Mouse (Mus musculus) stomach, postnatal 0 days (tissue): ENCODE measurements around the gene Sox6. TPM values are rescaled to one million over a fixed set of nuclear protein-coding genes. Genes with fewer than 3 reads are reported as not detected.

Experiments used
- ATAC-seq: fragments of 200-750 bp; cut with Nextera tagmentation; 2 replicates; pipeline ENCODE4 v1.8.0; 2017; ENCODE audit not compliant: low FRiP score, low TSS enrichment
- DNase-seq: peaks from one replicate; pipeline ENCODE4 v3.0.0-alpha.2; 2016; ENCODE audit warnings: low spot score
- H3K27ac ChIP-seq: fragments of 300-500 bp; sonication (generic); replicated peaks from 2 replicates; pipeline ENCODE4 v1.5.1; 2014; ENCODE audit warnings: mild to moderate bottlenecking, control low read depth
- H3K27me3 ChIP-seq: fragments of 300-500 bp; sonication (generic); 2 replicates; pipeline ENCODE4 v1.6.1; 2014; ENCODE audit warnings: low read length; ENCODE audit not compliant: control insufficient read depth, insufficient read depth
- H3K36me3 ChIP-seq: fragments of 300-500 bp; sonication (generic); 2 replicates; pipeline ENCODE4 v1.6.1; 2014; ENCODE audit warnings: low read length, mixed read lengths; ENCODE audit not compliant: control insufficient read depth, insufficient read depth
- H3K4me1 ChIP-seq: fragments of 300-500 bp; sonication (generic); replicated peaks from 2 replicates; pipeline ENCODE4 v1.6.1; 2014; ENCODE audit warnings: antibody characterized with exemption; ENCODE audit not compliant: control insufficient read depth, insufficient read depth
- H3K4me2 ChIP-seq: fragments of 300-500 bp; sonication (generic); replicated peaks from 2 replicates; pipeline ENCODE4 v1.6.1; 2014; ENCODE audit warnings: low read depth, mild to moderate bottlenecking, control low read depth, moderate library complexity
- H3K4me3 ChIP-seq: fragments of 300-500 bp; sonication (generic); 2 replicates; pipeline ENCODE4 v1.5.1; 2014; ENCODE audit warnings: low read depth, low read length, control low read depth
- H3K9ac ChIP-seq: fragments of 300-500 bp; sonication (generic); 2 replicates; pipeline ENCODE4 v1.6.1; 2014; ENCODE audit warnings: mild to moderate bottlenecking, low read length, control low read depth, mixed read lengths
- H3K9me3 ChIP-seq: fragments of 300-500 bp; sonication (generic); 2 replicates; pipeline ENCODE4 v1.6.1; 2016; ENCODE audit warnings: low read length; ENCODE audit not compliant: control insufficient read depth
- CTCF ChIP-seq: IDR thresholded peaks from 2 replicates; pipeline ENCODE4 v1.5.1; 2016; ENCODE audit warnings: antibody characterized with exemption, low read depth, mild to moderate bottlenecking, moderate library complexity
- EP300 ChIP-seq: optimal IDR thresholded peaks from 2 replicates; pipeline ENCODE3; 2016; ENCODE audit warnings: antibody characterized with exemption
- WGBS: fragments of 180-500 bp; shearing (Covaris S2); extraction: QIAGEN DNeasy Blood & Tissue Kit; methylation state at CpG from one replicate; pipeline ENCODE4 v1.1.7; 2014; 5-methylcytosine and 5-hydroxymethylcytosine counted together
- polyA plus RNA-seq: library from polyadenylated mRNA; unstranded; fragments of >200 nt; fragmentation: Nextera tagmentation; extraction: Ambion mirVana; gene quantifications from 2 replicates; pipeline ENCODE4 v1.2.1, GENCODE M21; 2015

Gene Sox6
- polyA plus RNA-seq, 1 experiment from 2014 or later: 28.7 TPM

- Histone ChIP-seq H3K9ac (no peak overlapping the region), H3K4me3 (no peak overlapping the region), H3K4me1 (no peaks in the 10 kb centered on the region), H3K27me3 (no peaks in the 10 kb centered on the region), H3K27ac (no peak overlapping the region), H3K9me3 (no peaks in the 10 kb centered on the region), H3K36me3 (no peaks in the 10 kb centered on the region), H3K4me2 (no peak overlapping the region)
- no peak for DNase-seq
- TF ChIP-seq CTCF (no peak), EP300 (no peak)
- WGBS: 90% methylated on average over 2 of the region's 2 CpGs
- ATAC-seq: no peak
Observed at GRCm38 (mm10) chr7:115779544-115779943, 259.1 kb downstream of the Sox6 start.

GRCm38 (mm10) chr7:115776736-115777135, 261.9 kb downstream of the Sox6 start:
- 69% methylated on average over 7 of the region's 7 CpGs for WGBS
- no peak for DNase-seq
- no peak for ATAC-seq

GRCm38 (mm10) chr7:115776324-115776723, 262.3 kb downstream of the Sox6 start:
- no peaks in the 10 kb centered on the region for H3K36me3 ChIP-seq
- no peak for ATAC-seq
- TF ChIP-seq CTCF (no peak), EP300 (no peak)
- no peak for DNase-seq
- WGBS: 53% methylated on average over 5 of the region's 5 CpGs
- no peak overlapping the region for H3K27ac ChIP-seq
- no peaks in the 10 kb centered on the region for H3K9me3 ChIP-seq
- H3K4me2 ChIP-seq: no peak overlapping the region
- H3K4me3 ChIP-seq: no peak overlapping the region
- H3K27me3 ChIP-seq: no peaks in the 10 kb centered on the region
- no peak overlapping the region for H3K9ac ChIP-seq
- no peaks in the 10 kb centered on the region for H3K4me1 ChIP-seq

More at GRCm38 (mm10) chr7:115776736-115777135, 261.9 kb downstream of the Sox6 start:
- Histone ChIP-seq H3K4me1 (no peaks in the 10 kb centered on the region), H3K9me3 (no peaks in the 10 kb centered on the region), H3K9ac (no peak overlapping the region), H3K4me2 (no peak overlapping the region), H3K27ac (no peak overlapping the region), H3K4me3 (no peak overlapping the region), H3K27me3 (no peaks in the 10 kb centered on the region), H3K36me3 (no peaks in the 10 kb centered on the region)
- TF ChIP-seq CTCF (no peak), EP300 (no peak)

- Histone ChIP-seq H3K9ac (no peak overlapping the region), H3K4me1 (no peaks in the 10 kb centered on the region), H3K36me3 (no peaks in the 10 kb centered on the region), H3K4me3 (no peak overlapping the region), H3K27ac (no peak overlapping the region), H3K4me2 (no peak overlapping the region), H3K27me3 (no peaks in the 10 kb centered on the region), H3K9me3 (no peaks in the 10 kb centered on the region)
- 65% methylated on average over 8 of the region's 8 CpGs for WGBS
- DNase-seq (no peak), ATAC-seq (no peak)
- TF ChIP-seq EP300 (no peak), CTCF (no peak)
Observed at GRCm38 (mm10) chr7:115766316-115766715, 272.3 kb downstream of the Sox6 start.

- no peak overlapping the region for H3K4me3 ChIP-seq
- H3K9me3 ChIP-seq: no peaks in the 10 kb centered on the region
- no peaks in the 10 kb centered on the region for H3K27me3 ChIP-seq
- no peak overlapping the region for H3K9ac ChIP-seq
- no peak for ATAC-seq
- H3K27ac ChIP-seq: no peak overlapping the region
- H3K4me1 ChIP-seq: no peaks in the 10 kb centered on the region
- H3K36me3 ChIP-seq: no peaks in the 10 kb centered on the region
- no peak for TF ChIP-seq CTCF
- TF ChIP-seq EP300: no peak
- no peak for DNase-seq
- WGBS: 35% methylated on average over 2 of the region's 2 CpGs
- no peak overlapping the region for H3K4me2 ChIP-seq
Observed at GRCm38 (mm10) chr7:115763851-115764250, 274.7 kb downstream of the Sox6 start.

- Histone ChIP-seq H3K9ac (no peak overlapping the region), H3K27ac (no peak overlapping the region), H3K4me3 (no peak overlapping the region), H3K4me1 (no peaks in the 10 kb centered on the region), H3K27me3 (no peaks in the 10 kb centered on the region), H3K4me2 (no peak overlapping the region), H3K36me3 (no peaks in the 10 kb centered on the region), H3K9me3 (no peaks in the 10 kb centered on the region)
- ATAC-seq (no peak), DNase-seq (no peak)
- no peak for TF ChIP-seq EP300
- no peak for TF ChIP-seq CTCF
- WGBS: 29% methylated on average over 1 of the region's 1 CpGs
Observed at GRCm38 (mm10) chr7:115758172-115758571, 280.4 kb downstream of the Sox6 start.
